Mouse (Mus musculus) heart, postnatal 36 days (tissue): ENCODE measurements around the gene Xlr5a. TPM values are rescaled to one million over a fixed set of nuclear protein-coding genes. Genes with fewer than 3 reads are reported as not detected.
"Not testable (repeated sequence)": the region's sequence is repeated elsewhere in the genome, so short reads cannot be mapped to it uniquely, and the experiment has no call there.

ENCODE experiments used
- DNase-seq, 2 experiments: peaks; one replicate each; pipeline ENCODE4 v3.0.0; 2021 to 2022
- intact Hi-C: fragments of 180-260 bp; cut with DNase I; formaldehyde crosslinking; loops from one replicate; pipeline ENCODE4 v1.15.1; 2025
- total RNA-seq, 2 experiments: library from RNA; stranded (reverse); gene quantifications; 2 replicates each; pipeline ENCODE4 v1.2.3; 2021

Xlr5a gene
- total RNA-seq, 2 experiments from 2014 or later, result not detected

- intact Hi-C loops, DNase-seq: not testable (repeated sequence)
These were observed 115.9 kb downstream of the Xlr5a start, which contains the start of gene Spin2d for GRCm38 (mm10) chrX:73176889-73177288. Gene Spin2d (minus strand): TSS chrX:73176989.

DNA sequence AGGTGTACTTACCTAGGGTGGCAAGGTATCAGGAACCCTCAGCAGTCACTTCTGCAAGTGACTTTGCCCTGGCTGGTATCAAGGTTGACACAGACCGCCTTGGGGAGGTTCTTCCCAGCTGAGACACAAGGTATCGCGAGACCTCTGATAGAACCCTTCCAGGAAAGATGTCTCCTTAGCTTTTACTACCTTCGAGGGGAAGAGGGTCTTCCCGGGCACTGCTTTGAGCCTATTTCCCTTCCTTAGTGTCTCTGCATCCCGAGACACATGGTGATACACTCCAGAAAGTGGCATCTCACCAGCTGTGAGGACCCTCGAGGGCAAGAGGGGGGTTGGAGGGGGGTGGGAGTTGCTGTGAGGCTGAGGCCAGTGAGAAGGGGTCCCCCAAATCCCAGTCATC, 143.4 kb downstream of the Xlr5a start, which contains the start of gene DXBay18:
Gene DXBay18, minus strand, starts transcription at position 101 of the 400 bp plus-strand sequence.
- DNase-seq, intact Hi-C loops: not testable (repeated sequence)

- DNase-seq, intact Hi-C loops: not testable (repeated sequence)
These were observed 144.3 kb downstream of the Xlr5a start, which contains the start of gene Xlr5b for GRCm38 (mm10) chrX:73148496-73148895. Gene Xlr5b (plus strand): TSS chrX:73148796.

GRCm38 (mm10) chrX:73143218-73143618, 149.6 kb downstream of the Xlr5a start:
- DNase-seq, intact Hi-C loops: not testable (repeated sequence)

GRCm38 (mm10) chrX:73122859-73123829, 169.6 kb downstream of the Xlr5a start:
- intact Hi-C loops, DNase-seq: not testable (repeated sequence)

DNA sequence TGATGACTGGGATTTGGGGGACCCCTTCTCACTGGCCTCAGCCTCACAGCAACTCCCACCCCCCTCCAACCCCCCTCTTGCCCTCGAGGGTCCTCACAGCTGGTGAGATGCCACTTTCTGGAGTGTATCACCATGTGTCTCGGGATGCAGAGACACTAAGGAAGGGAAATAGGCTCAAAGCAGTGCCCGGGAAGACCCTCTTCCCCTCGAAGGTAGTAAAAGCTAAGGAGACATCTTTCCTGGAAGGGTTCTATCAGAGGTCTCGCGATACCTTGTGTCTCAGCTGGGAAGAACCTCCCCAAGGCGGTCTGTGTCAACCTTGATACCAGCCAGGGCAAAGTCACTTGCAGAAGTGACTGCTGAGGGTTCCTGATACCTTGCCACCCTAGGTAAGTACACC, 176.0 kb downstream of the Xlr5a start, which contains the start of gene Gm14685:
Gene Gm14685, plus strand, starts transcription at position 301 of the 400 bp plus-strand sequence.
- intact Hi-C loops, DNase-seq: not testable (repeated sequence)

DNA sequence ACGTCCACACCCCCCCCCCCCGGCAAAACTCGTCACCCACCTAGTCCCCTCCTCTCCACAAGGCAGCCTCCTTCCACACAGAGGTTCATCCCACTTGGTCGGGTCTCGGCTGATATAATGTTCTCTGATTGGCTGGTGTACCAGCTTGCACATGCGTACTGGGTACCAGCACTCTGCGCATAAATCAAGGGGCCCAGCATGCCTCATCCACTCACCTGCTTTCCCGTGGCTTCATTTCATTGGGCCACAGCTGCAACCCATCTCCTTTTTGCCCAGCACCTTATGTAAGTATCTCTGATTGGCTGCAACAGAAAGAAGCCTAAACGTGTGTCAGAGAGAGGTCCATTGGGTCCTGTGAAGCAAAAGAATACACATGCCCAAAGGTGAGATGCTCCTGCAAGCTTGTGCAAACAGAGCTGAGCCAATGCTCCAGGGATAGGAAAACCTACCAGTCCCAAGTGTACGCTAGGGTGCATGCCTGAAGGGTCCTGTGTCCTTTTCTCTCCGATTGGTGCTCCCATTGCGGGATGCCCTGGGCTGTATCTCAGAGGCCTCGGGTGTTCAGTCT, 195.8 kb downstream of the Xlr5a start, which contains the start of gene Xlr3a:
Gene Xlr3a, minus strand, starts transcription at position 155 of the 568 bp plus-strand sequence.
- intact Hi-C loops, DNase-seq: not testable (repeated sequence)

- intact Hi-C loops, DNase-seq: not testable (repeated sequence)
These were observed 210.3 kb downstream of the Xlr5a start, which contains the start of gene Xlr4a for GRCm38 (mm10) chrX:73082267-73083055. Gene Xlr4a (minus strand): TSS chrX:73082478.

GRCm38 (mm10) chrX:73066765-73067312, 225.9 kb downstream of the Xlr5a start:
- DNase-seq, intact Hi-C loops: not testable (repeated sequence)

GRCm38 (mm10) chrX:73064415-73064793, 228.4 kb downstream of the Xlr5a start, which contains the start of gene Pnma3:
Gene Pnma3 (plus strand): TSS chrX:73064787.
- DNase-seq, result no peak
- intact Hi-C loops, result no loop called here

GRCm38 (mm10) chrX:73063512-73064414, 229.0 kb downstream of the Xlr5a start:
- intact Hi-C loops, result no loop called here
- DNase-seq, result no peak

DNA sequence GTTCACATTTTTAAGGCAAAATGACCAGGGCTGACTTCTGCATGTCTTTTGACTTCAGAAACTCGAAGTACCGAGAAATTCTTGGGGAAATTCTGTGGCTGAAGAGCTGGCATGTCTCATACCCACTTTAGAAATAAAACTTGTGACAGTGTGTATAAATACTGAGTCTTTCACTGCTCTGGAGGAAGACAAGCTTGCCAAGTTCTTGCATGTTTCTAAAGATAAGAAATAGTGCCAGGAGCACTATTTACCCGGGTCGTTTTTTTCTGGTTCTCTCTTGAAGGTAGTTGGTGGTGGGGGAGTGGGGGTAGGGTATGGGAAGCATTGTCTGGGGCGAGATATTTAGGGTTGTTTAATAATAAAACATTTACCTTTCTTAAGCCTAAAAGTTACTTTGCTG, 230.5 kb downstream of the Xlr5a start:
- DNase-seq, result no peak
- intact Hi-C loops, result no loop called here

DNA sequence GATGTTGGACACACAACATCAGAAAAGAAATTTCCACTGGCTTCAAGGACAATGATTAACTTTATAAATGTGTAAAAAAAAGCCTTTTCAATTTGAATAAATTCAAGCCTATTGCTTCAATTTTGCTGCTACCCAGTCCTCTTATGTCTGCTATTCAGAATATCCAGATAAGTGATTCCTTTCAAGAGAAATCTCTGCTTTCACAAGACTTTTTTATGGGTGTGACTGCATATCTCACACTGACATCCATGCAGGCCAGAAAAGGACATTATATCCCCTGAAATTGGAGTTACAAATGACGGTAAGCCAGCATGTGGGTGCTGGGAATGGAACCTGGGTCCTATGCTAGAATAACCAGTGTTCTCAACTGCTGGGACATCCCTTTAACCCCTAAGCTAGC, 231.2 kb downstream of the Xlr5a start:
- intact Hi-C loops, result no loop called here
- no peak for DNase-seq

Other genes starting within 250 kb of the Xlr5a start
- not detected for gene Pnma3, start 228.2 kb downstream of the Xlr5a start, total RNA-seq
- gene Xlr4a, start 210.5 kb downstream of the Xlr5a start, total RNA-seq, result 1 to 10 TPM; 1.7 to 4.3 TPM
- under 1 TPM; 0.19 to 0.76 TPM for gene Xlr3a, start 195.9 kb downstream of the Xlr5a start, total RNA-seq
- not detected for gene Gm14685, start 175.9 kb downstream of the Xlr5a start, total RNA-seq
- gene Xlr5b, start 144.2 kb downstream of the Xlr5a start, total RNA-seq, result not detected
- not detected for gene DXBay18, start 143.5 kb downstream of the Xlr5a start, total RNA-seq
- not detected for gene Spin2d, start 116.0 kb downstream of the Xlr5a start, total RNA-seq
- 1 to 10 TPM in 1 of 2 experiments, under 1 TPM in 1; 0.53 to 1.7 TPM for gene Xlr3b, start 100.8 kb downstream of the Xlr5a start, total RNA-seq
- 1 to 10 TPM in 1 of 2 experiments, under 1 TPM in 1; 0.42 to 2.5 TPM for gene Xlr4b, start 78.6 kb downstream of the Xlr5a start, total RNA-seq
- 1 to 10 TPM; 6.6 to 7.5 TPM for gene F8a, start 64.7 kb downstream of the Xlr5a start, total RNA-seq
- gene Xlr4c, start 49.8 kb downstream of the Xlr5a start, total RNA-seq, result not detected
- gene Xlr3c, start 27.6 kb downstream of the Xlr5a start, total RNA-seq, result not detected
- not detected for gene Xlr5c, start within 50 bp of the Xlr5a start, total RNA-seq
- gene Gm45015, start 43.9 kb upstream of the Xlr5a start, total RNA-seq, result not detected
- 1 to 10 TPM; 4.4 to 6.0 TPM for gene Zfp275, start 49.6 kb upstream of the Xlr5a start, total RNA-seq
- gene Gm18336, start 105.8 kb upstream of the Xlr5a start, total RNA-seq, result not detected
- gene Zfp92, start 118.1 kb upstream of the Xlr5a start, total RNA-seq, result not detected
- not detected for gene Trex2, start 142.4 kb upstream of the Xlr5a start, total RNA-seq
- gene Haus7, start 166.1 kb upstream of the Xlr5a start, total RNA-seq, result 1 to 10 TPM; 6.8 to 6.9 TPM
- 100 to 1,000 TPM; 229 to 253 TPM for gene Bgn, start 190.6 kb upstream of the Xlr5a start, total RNA-seq
- under 1 TPM in 1 of 2 experiments, not detected in 1; 0.08 TPM for gene Atp2b3, start 210.1 kb upstream of the Xlr5a start, total RNA-seq